Mouse (Mus musculus) gastrocnemius, adult 2 months (tissue): Measurements from ENCODE around the gene Olfr1383. TPM values are rescaled to one million over a fixed set of nuclear protein-coding genes. Genes with fewer than 3 reads are reported as not detected.
"Not testable (repeated sequence)": the region's sequence is repeated elsewhere in the genome, so short reads cannot be mapped to it uniquely, and the experiment has no call there.

ENCODE experiments used
- DNase-seq: peaks from one replicate; pipeline ENCODE4 v3.0.0; 2022
- H3K27ac ChIP-seq: fragments of 200-600 bp; 2 replicates; pipeline ENCODE4 v1.8.1; 2022; ENCODE audit warnings: mild to moderate bottlenecking
- H3K4me3 ChIP-seq: fragments of 200-600 bp; 2 replicates; pipeline ENCODE4 v1.8.1; 2022; ENCODE audit warnings: mild to moderate bottlenecking, moderate library complexity
- CTCF ChIP-seq: fragments of 200-600 bp; IDR thresholded peaks from 2 replicates; pipeline ENCODE4 v1.8.1; 2022; ENCODE audit warnings: antibody characterized with exemption, mild to moderate bottlenecking, moderate library complexity
- intact Hi-C: fragments of 180-260 bp; cut with DNase I; formaldehyde crosslinking; loops from one replicate; pipeline ENCODE4 v1.15.1; 2025
- long read RNA-seq, 2 experiments: library from polyadenylated mRNA; stranded (forward); transcript quantifications; one replicate each; pipeline ENCODE4 v2.0.0; 2021
- total RNA-seq, 2 experiments: library from RNA; stranded (reverse); gene quantifications; 2 replicates each; pipeline ENCODE4 v1.2.3; 2021

Gene Olfr1383
- total RNA-seq, result under 1 TPM in 1 of 2 experiments, not detected in 1; 0.28 TPM
- long read RNA-seq, experiment 1, result 0 reads
- long read RNA-seq, experiment 2, result 0 reads

GRCm38 (mm10) chr11:49519348-49519747 is at the start of gene Olfr1383:
Gene Olfr1383, plus strand, starts transcription at chr11:49519648.
- intact Hi-C loops, result no loop called here
- no peak for DNase-seq
- TF ChIP-seq CTCF, result no peak
- Histone ChIP-seq H3K4me3 (no peak within 1 kb of the TSS), H3K27ac (no peak within 1 kb of the TSS)

GRCm38 (mm10) chr11:49485973-49486372 is 33.5 kb upstream of the Olfr1383 start:
- no peak for DNase-seq
- no peak for TF ChIP-seq CTCF
- intact Hi-C loops, result no loop called here
- Histone ChIP-seq H3K4me3 (no peak overlapping the region), H3K27ac (no peak overlapping the region)

- H3K4me3 ChIP-seq, H3K27ac ChIP-seq, DNase-seq, intact Hi-C loops: not testable (repeated sequence)
These were observed 30.7 kb upstream of the Olfr1383 start, which contains the start of gene Olfr1385 for GRCm38 (mm10) chr11:49488770-49489169. Gene Olfr1385, plus strand, starts transcription at chr11:49489070.

GRCm38 (mm10) chr11:49518086-49518485 is 1.4 kb upstream of the Olfr1383 start:
- intact Hi-C loops, result no loop called here
- no peak for DNase-seq
- TF ChIP-seq CTCF, result no peak
- no peak overlapping the region for H3K27ac ChIP-seq
- H3K4me3 ChIP-seq, result no peak overlapping the region

GRCm38 (mm10) chr11:49527947-49528346 is 8.5 kb downstream of the Olfr1383 start, which contains the start of gene Olfr1382:
Gene Olfr1382, plus strand, starts transcription at chr11:49528247.
- H3K4me3 ChIP-seq, result no peak within 1 kb of the TSS
- H3K27ac ChIP-seq, result no peak within 1 kb of the TSS
- TF ChIP-seq CTCF, result no peak
- intact Hi-C loops, result no loop called here
- no peak for DNase-seq

- Histone ChIP-seq H3K4me3 (no peak overlapping the region), H3K27ac (no peak overlapping the region)
- intact Hi-C loops, result no loop called here
- TF ChIP-seq CTCF, result no peak
- no peak for DNase-seq
These were observed 13.3 kb downstream of the Olfr1383 start for GRCm38 (mm10) chr11:49532761-49533160.

- H3K27ac ChIP-seq, intact Hi-C loops, H3K4me3 ChIP-seq, DNase-seq: not testable (repeated sequence)
These were observed 17.2 kb downstream of the Olfr1383 start for GRCm38 (mm10) chr11:49536631-49537030.

GRCm38 (mm10) chr11:49543149-49543548 is 23.7 kb downstream of the Olfr1383 start, which contains the start of gene Olfr1381:
Gene Olfr1381, plus strand, starts transcription at chr11:49543449.
- H3K4me3 ChIP-seq, DNase-seq, H3K27ac ChIP-seq, intact Hi-C loops: not testable (repeated sequence)

GRCm38 (mm10) chr11:49554033-49554432 is 34.6 kb downstream of the Olfr1383 start:
- DNase-seq, H3K4me3 ChIP-seq, intact Hi-C loops, H3K27ac ChIP-seq: not testable (repeated sequence)

- H3K27ac ChIP-seq, DNase-seq, intact Hi-C loops, H3K4me3 ChIP-seq: not testable (repeated sequence)
These were observed 37.1 kb downstream of the Olfr1383 start, which contains the start of gene Olfr1380 for GRCm38 (mm10) chr11:49556578-49556977. Gene Olfr1380, plus strand, starts transcription at chr11:49556878.

GRCm38 (mm10) chr11:49575054-49575453 is 55.6 kb downstream of the Olfr1383 start:
- DNase-seq, H3K4me3 ChIP-seq, H3K27ac ChIP-seq, intact Hi-C loops: not testable (repeated sequence)
- TF ChIP-seq CTCF, result peak; percentile 29

Other genes starting within 250 kb of the Olfr1383 start
- gene Olfr1393, start 241.3 kb upstream of the Olfr1383 start, total RNA-seq, result not detected
- gene Olfr1392, start 234.4 kb upstream of the Olfr1383 start, total RNA-seq, result not detected
- not detected for gene Olfr10, start 214.9 kb upstream of the Olfr1383 start, total RNA-seq
- gene Olfr1391, start 196.9 kb upstream of the Olfr1383 start, total RNA-seq, result not detected
- gene Olfr1390, start 184.5 kb upstream of the Olfr1383 start, total RNA-seq, result not detected
- not detected for gene Olfr1389, start 96.6 kb upstream of the Olfr1383 start, total RNA-seq
- gene Olfr1388, start 83.0 kb upstream of the Olfr1383 start, total RNA-seq, result under 1 TPM in 1 of 2 experiments, not detected in 1; 0.13 TPM
- not detected for gene Olfr1387, start 64.3 kb upstream of the Olfr1383 start, total RNA-seq
- gene Olfr1386, start 54.6 kb upstream of the Olfr1383 start, total RNA-seq, result not detected
- gene Olfr1385, start 30.6 kb upstream of the Olfr1383 start, total RNA-seq, result not detected
- not detected for gene Olfr1384, start 12.9 kb upstream of the Olfr1383 start, total RNA-seq
- gene Olfr1382, start 8.6 kb downstream of the Olfr1383 start, total RNA-seq, result not detected
- gene Olfr1381, start 23.8 kb downstream of the Olfr1383 start, total RNA-seq, result not detected
- not detected for gene Olfr1380, start 37.2 kb downstream of the Olfr1383 start, total RNA-seq
- gene Flt4, start 89.6 kb downstream of the Olfr1383 start, total RNA-seq, result 1 to 10 TPM; 2.8 to 4.3 TPM
- not detected for gene Scgb3a1, start 144.0 kb downstream of the Olfr1383 start, total RNA-seq
- gene Cnot6, start 193.1 kb downstream of the Olfr1383 start, total RNA-seq, result 10 to 100 TPM in 1 of 2 experiments, 1 to 10 TPM in 1; 8.1 to 14.5 TPM